Mouse (Mus musculus) left cerebral cortex, postnatal 25 days (tissue): ENCODE data around the gene Dhcr24. TPM values are rescaled to one million over a fixed set of nuclear protein-coding genes. Genes with fewer than 3 reads are reported as not detected.

ENCODE experiments used
- DNase-seq, 2 experiments: peaks; one replicate each; pipeline ENCODE4 v3.0.0; 2022; ENCODE audit warnings: low spot score in 2 of 2, mixed read lengths in 1 of 2
- intact Hi-C: fragments of 180-260 bp; cut with DNase I; formaldehyde crosslinking; loops from one replicate; pipeline ENCODE4 v1.15.1; 2025
- total RNA-seq, 2 experiments: library from RNA; stranded (reverse); gene quantifications; 2 replicates each; pipeline ENCODE4 v1.2.3; 2021

The Dhcr24 gene
- 10 to 100 TPM; 89.9 to 93.5 TPM for total RNA-seq

DNA sequence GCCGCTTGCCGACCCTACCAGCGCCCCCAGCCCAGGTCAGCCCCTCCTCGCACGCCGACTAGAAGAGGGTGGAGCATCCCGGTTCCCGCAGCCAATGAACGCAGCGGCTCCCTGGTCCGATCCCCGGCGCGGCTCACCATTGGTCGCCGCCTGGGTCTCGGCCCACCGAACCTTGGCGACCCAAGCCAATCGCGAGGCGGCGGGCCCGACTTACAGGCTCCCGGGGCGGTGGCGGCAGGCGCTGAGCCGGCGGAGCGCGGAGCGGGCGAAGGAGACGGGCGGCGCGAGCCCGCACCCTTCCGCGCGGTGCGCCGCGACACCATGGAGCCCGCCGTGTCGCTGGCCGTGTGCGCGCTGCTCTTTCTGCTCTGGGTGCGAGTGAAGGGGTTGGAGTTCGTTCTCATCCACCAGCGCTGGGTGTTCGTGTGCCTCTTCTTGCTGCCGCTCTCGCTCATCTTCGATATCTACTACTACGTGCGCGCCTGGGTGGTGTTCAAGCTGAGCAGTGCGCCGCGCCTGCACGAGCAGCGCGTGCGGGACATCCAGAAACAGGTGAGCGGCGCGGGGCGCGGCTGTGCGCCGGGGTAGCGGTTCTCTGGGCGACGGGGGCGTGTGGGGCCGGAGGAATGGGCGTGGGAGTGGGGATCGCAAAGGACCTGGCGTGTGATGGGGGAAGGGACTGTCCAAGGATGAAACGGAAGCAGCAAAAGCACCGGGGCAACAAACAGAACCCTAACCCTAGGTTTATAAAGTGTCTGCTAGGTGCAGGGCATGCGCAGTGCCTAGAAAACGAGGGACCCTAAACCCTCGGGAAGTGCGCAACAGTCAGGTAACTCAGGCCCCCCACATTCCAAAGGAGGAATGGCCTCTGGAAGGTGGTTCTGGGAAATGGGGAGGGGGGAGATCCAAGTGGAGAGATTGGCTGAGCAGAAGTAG, at the start of gene Dhcr24:
Gene Dhcr24, plus strand, starts transcription at position 193 of the 936 bp plus-strand sequence.
- intact Hi-C loops = no loop called here
- peak; percentile 97 for DNase-seq

DNA sequence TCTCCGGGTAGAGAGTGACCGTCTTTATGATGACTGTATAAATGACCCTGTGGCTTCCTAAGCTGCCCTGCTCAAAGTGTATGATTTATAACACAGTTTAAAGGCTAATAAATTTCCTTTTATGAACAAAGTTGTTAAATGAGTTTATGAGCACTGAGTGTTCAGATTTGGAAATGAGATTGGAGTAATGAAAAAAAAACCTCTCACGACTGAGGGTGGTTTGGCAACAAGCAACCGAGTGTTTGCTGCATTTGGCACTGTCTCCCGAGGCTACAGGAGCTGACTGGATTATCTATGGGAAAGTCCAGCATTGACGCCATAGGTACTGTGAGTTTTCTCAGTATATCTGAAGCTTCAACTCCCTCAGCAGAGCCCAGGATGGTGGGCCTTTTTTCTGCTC, 46.2 kb upstream of the Dhcr24 start:
- intact Hi-C loops = no loop called here
- DNase-seq = peak; percentile 28 to 55

DNA sequence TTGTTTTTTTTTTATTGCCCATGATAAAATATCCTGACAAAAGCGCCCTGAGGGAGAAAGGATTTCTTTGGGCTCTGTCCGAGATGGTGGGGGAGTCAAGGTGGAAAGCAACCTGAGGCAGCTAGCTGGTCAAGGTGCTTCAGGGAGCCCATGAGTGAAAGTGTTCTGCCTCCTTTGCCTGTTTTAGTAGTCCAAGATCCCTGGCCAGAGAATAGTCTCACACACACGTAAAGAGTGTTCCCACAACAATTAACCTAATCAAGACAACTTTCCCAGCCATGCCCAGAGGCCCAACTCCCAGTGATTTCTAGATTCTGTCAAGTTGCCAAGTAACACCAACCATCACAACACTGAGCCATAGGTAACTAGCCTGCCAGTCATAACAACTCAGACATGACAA, 38.3 kb upstream of the Dhcr24 start:
- intact Hi-C loops = no loop called here

DNA sequence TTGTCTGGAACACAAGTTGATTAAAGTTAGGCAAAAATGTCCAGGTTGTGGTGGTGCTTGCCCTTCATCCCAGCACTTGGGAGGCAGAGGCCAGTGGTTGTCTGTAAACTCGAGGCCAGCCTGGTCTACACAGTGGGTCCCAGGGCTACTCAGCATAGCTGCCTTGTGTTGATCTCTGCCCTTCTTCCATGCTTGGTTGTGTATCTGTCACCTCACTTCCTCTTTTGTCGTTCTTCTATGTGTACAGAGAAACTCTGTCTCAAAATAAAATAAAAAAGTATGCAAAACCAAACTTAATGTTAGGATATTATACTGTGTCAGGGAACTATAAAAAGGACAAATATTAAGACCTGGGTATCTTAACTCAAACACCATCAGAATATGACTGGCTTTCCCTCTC, 36.7 kb upstream of the Dhcr24 start:
- intact Hi-C loops = no loop called here
- DNase-seq = no peak

More for the DNA sequence above, 38.3 kb upstream of the Dhcr24 start:
- DNase-seq = no peak

DNA sequence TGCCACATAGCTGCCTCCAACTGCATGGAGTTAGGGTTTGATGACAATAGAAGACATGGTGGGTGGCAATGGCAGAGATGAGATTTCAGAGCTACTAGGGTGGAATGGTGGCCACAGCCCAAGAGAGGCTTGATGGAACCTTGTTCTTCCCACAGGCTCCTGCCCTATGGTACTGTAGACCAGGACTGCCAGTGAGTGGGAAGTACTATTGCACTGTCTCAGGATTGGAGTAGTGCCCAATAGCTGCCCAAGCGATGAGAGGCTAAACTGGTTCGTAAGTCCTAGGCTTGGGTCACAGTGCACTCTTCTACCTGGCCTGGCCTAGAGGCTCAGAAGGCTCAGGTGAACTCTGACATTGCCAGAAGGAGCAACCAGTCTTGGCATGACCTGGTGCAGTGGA, 35.8 kb upstream of the Dhcr24 start:
- DNase-seq = no peak
- intact Hi-C loops = no loop called here

DNA sequence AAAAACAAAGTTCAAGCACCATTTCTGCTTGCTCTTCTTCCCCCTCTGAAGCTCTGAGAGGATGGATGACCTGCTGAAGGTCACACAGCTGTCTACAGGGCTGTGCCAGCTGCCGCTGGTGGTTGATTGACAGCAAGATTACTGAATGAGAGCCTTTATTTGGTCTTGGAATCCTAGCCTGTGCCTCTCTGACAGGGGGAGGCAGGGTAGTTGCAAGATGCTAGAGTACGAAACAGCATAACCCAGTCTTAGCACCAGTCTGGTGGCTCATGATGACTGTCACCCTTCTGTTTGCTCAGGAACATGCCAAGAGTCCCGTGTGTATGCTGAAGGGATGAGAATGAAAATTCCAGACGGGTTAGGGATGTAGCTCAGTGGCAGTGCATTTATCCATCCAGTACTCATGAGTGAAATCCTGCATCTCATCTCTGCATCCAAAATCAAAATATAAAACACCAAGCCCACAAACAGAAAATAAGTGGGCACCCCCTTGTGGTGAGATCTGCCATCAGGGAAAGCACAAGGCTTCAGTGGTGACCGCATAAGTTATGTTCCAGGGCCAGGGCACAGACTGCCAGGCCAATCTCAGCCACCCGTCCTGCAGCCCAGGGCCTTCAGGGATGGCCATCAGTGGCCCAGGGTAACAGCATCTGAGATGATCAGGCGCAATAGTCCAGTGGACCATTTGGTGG, 32.8 kb upstream of the Dhcr24 start:
- intact Hi-C loops = no loop called here
- peak; percentile 44 to 52 for DNase-seq

DNA sequence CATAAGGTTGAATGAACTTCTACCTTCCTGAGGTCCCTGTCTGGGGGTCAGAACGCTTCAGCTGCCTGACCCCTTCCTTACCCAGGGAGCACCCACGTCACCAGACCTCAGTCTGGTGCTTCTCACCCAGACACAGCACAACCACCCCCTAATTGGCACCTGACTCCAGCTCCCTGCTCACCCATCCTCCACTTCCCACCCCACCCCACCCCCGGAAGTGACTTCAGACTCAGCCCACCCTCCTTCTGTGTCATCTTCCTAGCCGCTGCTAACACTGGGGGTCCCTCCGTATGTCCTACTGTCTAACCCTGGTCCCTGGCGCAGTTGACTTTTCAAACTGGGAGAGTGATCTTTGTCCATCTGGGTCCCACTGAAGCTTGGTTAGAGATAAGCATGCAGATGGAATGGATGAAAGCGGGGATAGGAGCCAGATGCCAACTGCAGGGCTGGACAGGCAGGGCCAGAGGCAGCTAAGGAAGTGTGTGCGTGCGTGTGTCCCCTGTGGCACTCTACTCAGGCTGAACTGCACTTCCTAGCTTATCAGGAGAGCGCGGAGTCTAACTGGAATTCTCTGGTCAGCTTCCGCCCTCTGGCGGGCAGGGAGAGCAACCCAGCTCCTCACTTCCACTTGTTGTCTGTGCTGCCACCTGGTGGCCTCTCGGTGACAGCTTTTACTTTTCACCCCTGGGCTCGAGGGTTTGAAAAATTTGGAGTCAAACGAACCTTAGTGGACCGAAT, 31.3 kb upstream of the Dhcr24 start:
- peak; percentile 90 to 94 for DNase-seq
- intact Hi-C loops = loop anchor here (1.0 kb wide), 1 partner anchor 55 kb away; no protein-coding TSS in a partner anchor

DNA sequence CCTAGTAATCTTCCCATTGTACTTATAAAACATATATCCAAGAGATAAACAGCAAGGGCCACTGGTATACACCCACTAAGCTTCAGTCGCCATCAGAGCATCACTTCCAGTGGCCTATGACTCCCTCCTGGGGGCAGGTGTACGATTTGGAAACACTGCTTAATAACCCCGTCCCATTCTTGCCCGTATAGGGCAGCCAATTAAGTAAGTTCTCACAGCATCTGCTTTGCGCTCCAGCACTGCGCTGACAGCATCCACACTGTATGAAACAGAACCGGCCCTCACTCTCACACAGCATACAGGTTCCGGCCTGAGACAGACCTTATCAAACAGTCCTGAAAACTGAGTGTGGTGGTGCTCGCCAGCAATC, 30.7 kb upstream of the Dhcr24 start:
- DNase-seq = no peak
- intact Hi-C loops = no loop called here

DNA sequence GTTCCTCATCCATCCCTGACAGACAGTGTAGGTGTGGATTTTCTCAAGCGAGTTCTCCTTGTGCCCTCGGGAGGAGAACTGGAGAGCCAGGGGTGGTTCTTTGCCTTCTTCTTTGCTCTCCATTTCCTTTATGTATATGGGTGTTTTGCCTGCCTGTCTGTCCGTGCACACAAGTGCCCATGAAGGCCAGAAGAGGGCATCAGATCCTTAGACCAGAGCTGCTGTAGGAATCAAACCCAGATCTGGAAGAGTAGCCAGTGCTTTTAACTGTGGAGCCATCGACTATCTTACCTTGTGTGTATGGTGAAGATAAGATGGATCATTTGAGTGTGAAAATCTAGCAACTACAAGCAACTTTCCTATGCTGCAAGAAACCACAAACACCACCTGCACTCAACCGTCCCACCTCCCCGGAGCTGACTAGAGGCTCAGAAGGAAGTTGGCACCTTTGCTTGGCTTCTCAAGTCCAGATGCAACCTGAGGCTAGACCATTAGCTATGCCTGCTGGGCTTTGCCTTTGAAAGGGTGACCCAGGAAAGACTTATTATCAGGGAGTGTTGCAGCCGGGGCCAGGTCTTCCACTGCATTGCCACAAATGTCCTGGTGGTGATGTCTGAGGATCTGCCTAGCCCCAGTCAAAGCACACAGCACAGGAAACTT, 27.3 kb upstream of the Dhcr24 start:
- intact Hi-C loops = no loop called here
- no peak for DNase-seq

DNA sequence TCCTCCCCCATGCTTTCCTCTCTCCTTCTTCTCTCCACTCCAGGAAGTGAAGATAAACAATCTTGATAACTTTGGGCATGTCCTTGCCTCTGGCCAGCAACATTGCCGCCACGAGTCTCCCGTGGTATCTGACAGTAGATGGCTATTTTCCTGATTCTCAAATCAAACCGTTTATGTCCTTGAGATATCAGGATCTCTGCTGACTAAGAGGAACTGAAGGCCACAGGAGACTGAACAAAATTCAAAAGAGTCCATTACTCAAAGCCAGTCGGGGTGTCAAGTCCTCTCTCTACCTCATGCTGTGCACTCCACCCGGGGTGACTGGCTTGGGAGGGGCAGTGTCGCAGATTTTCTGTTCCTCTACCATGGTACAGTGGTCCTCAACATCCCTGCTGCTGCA, 26.6 kb upstream of the Dhcr24 start:
- no peak for DNase-seq

DNA sequence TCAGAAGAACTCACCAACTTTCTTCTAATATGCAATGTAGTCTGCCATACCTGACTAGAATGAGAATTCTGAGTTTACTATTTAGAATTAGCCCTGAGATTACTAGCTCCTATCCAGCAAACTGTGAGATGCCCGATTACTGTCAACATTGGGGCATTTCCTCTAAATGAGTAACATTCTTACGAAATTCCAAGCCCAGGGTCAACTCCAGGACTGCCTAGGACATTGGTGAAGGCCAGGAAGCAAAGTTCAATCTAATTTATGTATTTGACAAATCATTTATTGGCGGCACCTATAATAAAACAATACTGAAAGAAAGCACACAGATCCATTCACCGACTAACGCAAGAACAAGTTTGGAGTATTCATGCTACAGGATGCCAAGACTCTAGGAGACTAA, 21.1 kb upstream of the Dhcr24 start:
- DNase-seq = no peak
- intact Hi-C loops = no loop called here

More for the DNA sequence above, 26.6 kb upstream of the Dhcr24 start:
- intact Hi-C loops = no loop called here

DNA sequence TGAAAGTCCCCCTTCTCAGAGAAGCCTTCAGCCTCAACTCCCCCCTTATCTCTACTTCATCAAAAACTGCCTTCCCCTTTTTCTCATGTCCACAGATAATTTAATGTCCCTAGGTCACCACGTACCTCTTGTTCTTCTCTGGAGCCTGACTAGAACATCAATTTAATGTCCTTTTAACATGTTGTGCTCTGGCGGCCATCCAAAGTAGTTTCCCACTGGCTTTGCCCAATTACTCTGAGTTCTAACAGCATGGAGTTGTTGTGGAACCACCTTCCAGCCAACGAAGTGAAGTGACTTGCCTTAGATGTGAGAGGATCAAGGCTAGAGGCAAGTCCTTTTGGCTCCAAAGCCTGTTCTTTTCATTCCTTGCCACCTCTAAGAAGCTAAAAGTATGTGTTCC, 19.3 kb upstream of the Dhcr24 start:
- DNase-seq = no peak
- intact Hi-C loops = no loop called here

DNA sequence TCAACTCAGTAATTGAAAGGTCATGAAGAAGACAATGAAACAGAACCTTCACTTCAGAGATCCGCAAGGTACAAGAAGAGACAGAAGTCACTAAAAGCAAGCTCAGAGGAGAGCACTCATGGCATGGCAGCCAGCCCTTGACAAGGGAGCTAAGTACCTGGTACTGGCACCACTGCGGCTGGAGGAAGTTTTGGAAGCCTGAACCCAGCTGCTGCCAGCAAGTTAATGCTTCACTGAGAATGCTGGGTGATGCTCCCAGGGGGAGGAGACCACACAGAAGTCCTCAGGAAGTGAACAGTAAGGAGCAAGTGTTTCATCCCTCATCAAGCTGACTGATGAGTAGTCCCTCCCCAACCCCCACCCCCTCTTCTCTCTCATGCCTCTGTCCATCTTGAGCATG, 18.6 kb upstream of the Dhcr24 start:
- intact Hi-C loops = no loop called here

DNA sequence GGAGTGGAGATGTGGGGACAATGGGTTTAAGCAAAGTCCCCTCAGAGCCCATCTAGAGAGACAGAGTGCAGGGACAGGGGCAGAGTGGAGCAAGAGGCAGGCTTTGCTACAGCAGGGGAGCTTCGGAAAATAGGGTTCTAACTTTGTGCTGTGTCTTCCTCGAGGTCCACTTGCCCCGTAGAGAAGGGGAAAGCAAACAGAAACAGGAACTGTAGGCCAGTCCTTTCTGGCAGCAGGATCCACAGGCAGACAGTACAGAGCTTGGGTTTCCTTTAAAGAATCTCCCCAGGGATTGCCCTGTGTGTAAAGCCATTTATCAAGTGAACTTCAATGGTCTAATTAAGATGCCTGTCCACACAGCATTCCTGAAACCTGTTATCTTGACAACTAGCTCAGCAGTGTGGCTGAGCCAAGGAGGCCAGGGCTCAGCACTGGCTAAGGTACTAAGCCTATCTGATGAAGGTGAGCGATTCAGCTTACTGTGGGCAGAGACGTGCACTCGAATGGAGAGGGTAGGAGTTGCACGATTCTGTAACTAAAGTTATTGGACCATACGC, 14.9 kb upstream of the Dhcr24 start:
- intact Hi-C loops = no loop called here

More for the DNA sequence above, 18.6 kb upstream of the Dhcr24 start:
- DNase-seq = no peak

DNA sequence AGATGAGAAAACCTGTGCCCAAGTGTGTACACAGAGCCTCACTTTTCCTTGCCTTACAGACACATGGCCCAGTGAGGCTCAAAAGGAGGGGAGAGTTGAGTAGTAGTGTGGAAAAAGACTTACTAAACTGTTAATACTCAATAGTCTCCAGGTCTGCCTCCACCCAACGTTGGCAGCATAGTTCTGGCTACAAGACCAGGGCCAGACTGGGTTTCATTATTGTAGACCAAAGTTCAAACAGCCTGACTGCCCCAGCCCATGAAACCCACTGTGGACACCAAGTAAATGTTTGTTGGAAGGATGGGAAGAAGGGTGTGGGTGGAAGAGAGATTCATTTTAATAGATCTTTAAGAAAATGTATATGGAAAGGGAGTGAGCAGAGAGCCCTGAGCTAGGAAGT, 13.9 kb upstream of the Dhcr24 start:
- DNase-seq = no peak

More for the DNA sequence above, 14.9 kb upstream of the Dhcr24 start:
- no peak for DNase-seq

DNA sequence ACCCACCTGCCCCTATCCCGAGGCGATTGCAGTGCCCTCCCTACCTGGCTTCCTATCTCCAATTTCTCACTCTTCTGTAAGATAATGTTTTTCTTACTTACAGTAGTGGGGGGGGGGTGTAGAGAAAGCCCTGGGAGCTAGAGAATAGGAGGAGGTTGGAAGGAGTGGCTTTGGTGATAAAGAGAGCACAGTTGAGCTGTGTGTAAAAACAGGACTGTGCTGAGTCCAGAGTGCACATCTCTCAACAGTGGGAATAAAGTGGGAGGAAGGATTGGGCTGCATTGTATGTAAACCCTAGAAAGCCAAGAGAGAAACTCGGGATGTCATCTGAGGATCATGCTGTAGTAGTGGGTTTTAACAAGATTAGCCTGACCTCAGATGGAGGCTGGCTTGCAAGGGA, 12.7 kb upstream of the Dhcr24 start:
- no peak for DNase-seq
- intact Hi-C loops = no loop called here

More for the DNA sequence above, 13.9 kb upstream of the Dhcr24 start:
- intact Hi-C loops = no loop called here

DNA sequence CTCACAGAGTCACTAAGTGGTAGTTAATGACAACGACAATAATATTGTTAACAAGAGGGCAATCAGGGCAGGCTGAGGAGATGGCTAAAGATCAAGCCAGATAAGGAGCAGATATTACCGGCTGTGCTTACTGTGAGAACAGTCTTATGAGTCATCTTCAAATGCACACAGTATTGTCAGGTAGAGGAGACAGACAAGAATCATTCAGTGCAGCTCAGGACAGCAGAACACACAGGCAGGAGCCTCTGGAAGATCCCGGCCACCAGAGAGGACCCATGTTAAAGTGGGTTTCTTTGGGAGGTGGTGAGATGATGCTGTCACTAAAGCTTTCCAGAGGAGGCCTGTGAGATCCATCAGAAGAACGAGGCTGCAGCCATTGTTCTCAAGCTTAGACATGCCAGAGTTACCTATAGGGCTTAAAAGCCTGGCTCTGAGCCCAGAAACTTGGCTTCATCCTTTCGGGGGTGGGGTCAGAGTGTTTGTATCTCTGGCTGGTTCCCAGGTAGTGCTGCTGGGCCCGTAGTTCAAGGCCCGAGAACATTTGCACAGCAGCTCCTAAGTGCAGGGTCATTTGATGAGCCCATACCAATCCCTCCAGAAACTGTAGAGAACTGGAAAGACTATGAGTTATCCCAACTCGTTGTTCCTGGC, 10.2 kb upstream of the Dhcr24 start:
- no peak for DNase-seq
- intact Hi-C loops = no loop called here

DNA sequence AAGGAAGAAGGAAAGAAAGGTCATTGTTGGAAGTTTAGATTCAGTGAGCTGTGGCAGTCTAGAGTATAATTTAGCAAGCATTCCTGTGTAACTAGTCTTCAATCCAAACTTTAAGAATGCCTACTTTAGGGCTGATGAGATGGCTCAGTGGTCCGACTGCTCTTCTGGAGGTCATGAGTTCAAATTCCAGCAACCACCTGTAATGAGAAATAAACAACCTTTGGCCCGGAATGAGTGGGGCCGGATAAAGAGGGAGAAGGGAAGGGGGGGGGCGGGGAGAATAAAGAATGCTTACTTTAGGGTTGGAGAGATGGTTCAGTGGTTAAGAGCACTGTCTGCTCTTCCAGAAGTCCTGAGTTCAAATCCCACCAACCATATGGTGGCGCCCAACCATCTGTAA, 3.6 kb upstream of the Dhcr24 start:
- intact Hi-C loops = no loop called here
- no peak for DNase-seq

DNA sequence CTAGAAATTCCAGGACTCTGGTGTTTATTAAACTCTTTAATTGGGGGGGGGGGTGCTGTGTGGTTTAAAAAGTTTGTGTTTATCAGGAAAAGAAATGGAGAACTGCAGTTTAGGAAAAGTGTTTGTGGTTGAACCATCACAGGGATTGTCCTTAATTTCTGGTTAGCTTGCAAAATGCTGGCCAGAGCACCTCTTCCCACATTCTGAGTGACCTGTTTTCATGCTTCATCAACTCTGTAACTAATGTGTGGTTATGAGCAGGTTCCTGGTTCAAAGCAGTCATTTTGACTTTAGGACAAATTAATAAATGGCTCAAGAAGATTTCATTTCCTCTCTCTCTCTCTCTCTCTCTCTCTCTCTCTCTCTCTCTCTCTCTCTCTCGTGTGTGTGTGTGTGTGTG, 2.9 kb upstream of the Dhcr24 start:
- DNase-seq = no peak
- intact Hi-C loops = no loop called here
